Mouse (Mus musculus) liver, postnatal 0 days (tissue): ENCODE measurements around the gene Gm19684.

ENCODE experiments used
- CTCF ChIP-seq: sonication (generic); IDR thresholded peaks from 2 replicates; pipeline ENCODE4 v1.5.1; 2016; ENCODE audit warnings: antibody characterized with exemption, low read depth
- EP300 ChIP-seq: IDR thresholded peaks from 2 replicates; pipeline ENCODE4 v1.6.1; 2016; ENCODE audit warnings: antibody characterized with exemption, low read depth, mild to moderate bottlenecking

DNA sequence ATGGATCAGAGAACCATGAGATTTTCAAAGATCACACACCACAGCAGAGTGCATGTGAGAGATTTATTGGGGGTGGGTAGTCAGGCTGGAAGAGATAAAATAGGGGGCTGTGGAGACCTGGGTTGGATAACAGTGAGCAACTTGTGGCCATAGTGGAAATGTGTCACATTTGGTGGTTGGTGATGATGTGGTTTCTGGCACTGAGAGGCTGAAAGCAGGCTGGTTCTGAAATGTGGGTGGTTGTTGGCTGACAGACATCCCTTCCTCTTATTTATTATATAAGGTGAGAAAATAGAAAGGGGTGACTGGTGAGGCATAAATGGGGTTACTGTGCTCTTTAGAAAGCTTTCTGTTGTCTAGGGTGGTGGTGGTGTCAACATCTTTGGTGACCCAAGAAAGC, 48.3 kb downstream of the Gm19684 start:
- no peak for TF ChIP-seq CTCF
- no peak for TF ChIP-seq EP300
